Mouse (Mus musculus): ENCODE data around the gene Adk. TPM values are rescaled to one million over a fixed set of nuclear protein-coding genes. Genes with fewer than 3 reads are reported as not detected.

The Adk gene
- total and polyA plus RNA-seq, 3 experiments = 69.0 to 479 (median 102) TPM

DNA sequence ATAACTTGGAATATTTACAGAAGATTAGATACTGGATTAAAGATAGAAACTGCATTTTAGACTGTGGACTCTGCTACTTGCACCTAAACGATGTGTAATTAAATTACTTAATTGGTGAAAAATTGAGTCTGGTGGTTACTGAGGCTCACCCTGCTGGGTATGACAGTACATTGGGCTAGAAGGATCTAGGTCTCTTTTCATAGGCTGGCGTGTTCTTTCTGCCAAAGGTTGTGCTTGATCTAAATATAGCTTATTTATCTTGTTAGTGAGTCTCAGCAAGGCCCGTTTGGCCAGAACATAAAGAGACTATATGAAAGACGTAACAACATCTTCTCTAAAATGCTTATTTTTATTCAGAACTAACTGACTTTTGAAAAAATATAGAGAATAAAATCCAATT is 65.7 kb downstream of the Adk start:
- Histone ChIP-seq H3K27me3 (ENCODE audit: control insufficient read depth in 1 of 2, insufficient read depth in 2 of 2, low read length in 2 of 2) (no peaks in the 10 kb centered on the region), H3K9ac (ENCODE audit: control insufficient read depth, low read depth, low read length, poor library complexity, severe bottlenecking) (no peak overlapping the region), H3K9me3 (replicated peaks; ENCODE audit: insufficient read depth, low read length) (no peaks in the 10 kb centered on the region), H3K4me3 (ENCODE audit: control insufficient read depth in 1 of 2, insufficient read depth in 1 of 2, low read depth in 2 of 2, low read length in 2 of 2) (no peak overlapping the region), H3K27ac (ENCODE audit: control insufficient read depth, low read depth, low read length) (no peak overlapping the region), H3K4me1 (ENCODE audit: control insufficient read depth in 1 of 2, insufficient read depth in 2 of 2, low read length in 2 of 2) (no peaks in the 10 kb centered on the region), H3K79me2 (ENCODE audit: control insufficient read depth, insufficient read depth, low read length, poor library complexity) (no peaks in the 10 kb centered on the region), H3K36me3 (ENCODE audit: control insufficient read depth in 1 of 2, insufficient read depth in 2 of 2, low read length in 2 of 2) (no peaks in the 10 kb centered on the region; a peak in 1 of 4 replicates)
- no peak for TF ChIP-seq JUND (IDR thresholded peaks at IDR 0.05; ENCODE audit: low read depth, low read length)
- no peak for TF ChIP-seq ZC3H11A (IDR thresholded peaks at IDR 0.05; ENCODE audit: low read depth, low read length)
- no peak for TF ChIP-seq GABPA (IDR thresholded peaks at IDR 0.05; ENCODE audit: low read depth, low read length)
- TF ChIP-seq TCF12 (IDR thresholded peaks at IDR 0.05; ENCODE audit: low read depth, low read length) = no peak
- no peak for TF ChIP-seq KAT2A (conservative IDR thresholded peaks at IDR 0.05; ENCODE audit: low read depth, low read length)
- TF ChIP-seq USF1 (IDR thresholded peaks at IDR 0.05; ENCODE audit: low read depth, low read length) = no peak
- no peak for TF ChIP-seq RCOR1 (IDR thresholded peaks at IDR 0.05; ENCODE audit: low read depth, low read length)
- TF ChIP-seq MXI1 (IDR thresholded peaks at IDR 0.05; ENCODE audit: low read depth, low read length) = no peak
- TF ChIP-seq MYC (IDR thresholded peaks at IDR 0.05; ENCODE audit: low read depth, low read length) = no peak
- no peak for TF ChIP-seq GATA1 (IDR thresholded peaks at IDR 0.05; ENCODE audit: low read depth, low read length)
- no peak for TF ChIP-seq CHD2 (IDR thresholded peaks at IDR 0.05; ENCODE audit: low read length)
- no peak for TF ChIP-seq SMC3 (IDR thresholded peaks at IDR 0.05; ENCODE audit: low read depth, low read length)
- TF ChIP-seq POLR2AphosphoS5 (IDR thresholded peaks at IDR 0.05; ENCODE audit: borderline replicate concordance, low read depth, low read length) = no peak
- TF ChIP-seq ETS1 (IDR thresholded peaks at IDR 0.05; ENCODE audit: low read depth, low read length) = no peak
- no peak for TF ChIP-seq ZMIZ1 (IDR thresholded peaks at IDR 0.05; ENCODE audit: low read depth, low read length)
- no peak for TF ChIP-seq POLR2AphosphoS2 (IDR thresholded peaks at IDR 0.05; ENCODE audit: low read length)
- no peak for TF ChIP-seq BHLHE40 (IDR thresholded peaks at IDR 0.05; ENCODE audit: borderline replicate concordance, low read depth, low read length)
- TF ChIP-seq POLR2A (IDR thresholded peaks at IDR 0.05; ENCODE audit: control insufficient read depth in 1 of 2, insufficient read depth in 1 of 2, low read depth in 1 of 2, low read length in 2 of 2, poor library complexity in 1 of 2) = no peak
- no peak for TF ChIP-seq UBTF (IDR thresholded peaks at IDR 0.05; ENCODE audit: borderline replicate concordance, insufficient read depth, low read depth, low read length)
- no peak for DNase-seq (ENCODE audit: low read depth, low spot score)

DNA sequence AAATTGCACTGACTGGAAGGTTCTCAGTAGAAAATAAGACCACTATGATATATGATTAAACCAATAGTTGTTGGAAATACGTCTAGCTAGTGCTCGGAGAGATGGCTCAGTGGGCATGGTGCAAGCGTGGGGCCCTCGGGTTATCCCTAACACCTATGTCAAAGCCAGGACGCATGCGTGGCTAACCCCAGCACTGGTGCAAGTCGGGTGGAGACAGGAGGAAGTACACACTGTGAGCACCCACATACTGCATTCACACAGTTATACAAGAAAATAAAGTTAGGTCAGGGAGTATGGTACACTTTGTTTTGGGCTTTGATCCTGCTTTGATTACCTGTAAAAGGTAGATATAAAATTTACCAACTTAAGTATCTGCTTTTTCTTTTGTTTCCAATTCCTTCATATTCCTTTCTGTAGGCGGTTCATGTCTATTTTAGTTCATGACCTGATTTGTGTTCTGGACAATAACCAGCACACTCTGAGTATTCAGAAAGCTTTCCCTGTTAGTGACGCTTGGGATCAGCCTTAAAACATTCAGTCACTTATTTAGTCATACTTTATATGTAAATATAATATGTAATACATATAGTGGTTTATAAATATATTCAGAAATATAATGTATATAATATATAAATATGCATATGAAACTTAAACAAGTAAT is 67.4 kb downstream of the Adk start:
- Histone ChIP-seq H3K36me3 (ENCODE audit: control insufficient read depth in 1 of 2, insufficient read depth in 2 of 2, low read length in 2 of 2) (no peaks in the 10 kb centered on the region; a peak in 1 of 4 replicates), H3K9ac (ENCODE audit: control insufficient read depth, low read depth, low read length, poor library complexity, severe bottlenecking) (no peak overlapping the region), H3K4me3 (ENCODE audit: control insufficient read depth in 1 of 2, insufficient read depth in 1 of 2, low read depth in 2 of 2, low read length in 2 of 2) (no peak overlapping the region), H3K27me3 (ENCODE audit: control insufficient read depth in 1 of 2, insufficient read depth in 2 of 2, low read length in 2 of 2) (no peaks in the 10 kb centered on the region), H3K27ac (ENCODE audit: control insufficient read depth, low read depth, low read length) (no peak overlapping the region), H3K9me3 (replicated peaks; ENCODE audit: insufficient read depth, low read length) (no peaks in the 10 kb centered on the region), H3K79me2 (ENCODE audit: control insufficient read depth, insufficient read depth, low read length, poor library complexity) (no peaks in the 10 kb centered on the region), H3K4me1 (ENCODE audit: control insufficient read depth in 1 of 2, insufficient read depth in 2 of 2, low read length in 2 of 2) (no peaks in the 10 kb centered on the region)
- DNase-seq (ENCODE audit: low read depth, low spot score) = no peak
- no peak for TF ChIP-seq KAT2A (conservative IDR thresholded peaks at IDR 0.05; ENCODE audit: low read depth, low read length)
